Mouse (Mus musculus): ENCODE results near the gene Rbm19. TPM values are rescaled to one million over a fixed set of nuclear protein-coding genes. Genes with fewer than 3 reads are reported as not detected.

The Rbm19 gene
- 22.2 and 24.4 TPM in 2 replicates for polyA plus RNA-seq (2014; fragmentation: Nextera tagmentation; extraction: Ambion mirVana)

DNA sequence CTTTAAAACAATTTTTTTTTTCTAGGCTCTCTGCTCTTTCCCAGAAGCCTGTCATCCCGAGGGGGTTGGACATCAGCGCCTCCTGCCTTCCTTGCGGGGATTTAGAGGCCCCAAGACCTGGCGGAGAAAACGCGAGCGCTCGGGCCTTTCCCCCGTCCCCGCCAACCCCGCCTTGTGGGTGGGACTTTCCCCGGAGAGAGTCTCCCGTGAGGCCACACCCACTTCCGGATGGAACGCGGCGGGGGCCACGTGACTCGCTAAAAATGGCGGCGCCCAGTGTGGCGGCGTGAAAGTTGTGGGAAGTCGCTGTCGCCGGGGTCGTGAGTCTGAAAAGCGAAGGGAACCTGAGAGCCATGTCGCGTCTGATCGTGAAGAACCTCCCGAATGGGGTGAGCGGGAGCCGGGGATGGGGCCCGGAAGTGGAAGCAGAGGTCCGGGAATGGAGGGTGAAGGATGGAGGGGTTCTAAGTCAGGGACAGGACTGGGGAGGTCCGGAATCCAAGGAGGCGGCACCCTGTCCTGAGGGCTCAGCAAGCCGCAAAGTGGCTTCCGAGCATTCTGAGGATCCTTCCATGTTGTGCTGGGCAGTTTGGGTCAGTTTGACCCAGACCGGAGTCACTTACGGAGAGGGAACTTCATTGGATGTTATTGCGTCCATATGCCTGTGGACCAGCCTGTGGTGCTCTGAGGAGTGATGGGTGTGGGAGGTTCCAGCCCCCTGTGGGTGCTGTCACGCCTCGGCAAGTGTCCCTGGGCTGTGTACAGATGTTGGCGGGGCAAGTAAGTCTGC is at the start of gene Rbm19:
TSS of gene Rbm19 (plus strand) at position 205 of the 790 bp plus-strand sequence.
- Histone ChIP-seq H3K4me3 (ENCODE audit: low read depth, low read length) (peak within 1 kb of the TSS; percentile 60), H3K4me1 (ENCODE audit: control insufficient read depth, insufficient read depth, low read length) (no peaks in the 10 kb centered on the region), H3K27ac (ENCODE audit: low read depth, low read length) (no peak within 1 kb of the TSS), H3K4me2 (ENCODE audit: low read depth) (peak within 1 kb of the TSS; percentile 86), H3K9me3 (ENCODE audit: control insufficient read depth, low read length) (no peaks in the 10 kb centered on the region), H3K36me3 (ENCODE audit: control insufficient read depth, insufficient read depth, low read length) (peaks cover 4% of the 10 kb centered on the region), H3K9ac (ENCODE audit: low read length) (peak within 1 kb of the TSS; percentile 70), H3K27me3 (ENCODE audit: control insufficient read depth, insufficient read depth, low read length) (no peaks in the 10 kb centered on the region)
- ATAC-seq (ENCODE audit: insufficient read depth, low FRiP score, low TSS enrichment) (peak; percentile 83), DNase-seq (ENCODE audit: low spot score) (peak; percentile 95)
- under 1% methylated on average over 46 of the region's 46 CpGs for WGBS

GRCm38 (mm10) chr5:120067266-120067665 is 49.0 kb upstream of the Rbm19 start:
- ATAC-seq (ENCODE audit: insufficient read depth, low FRiP score, low TSS enrichment) (no peak), DNase-seq (ENCODE audit: low spot score) (no peak)
- no peaks in the 10 kb centered on the region for H3K9me3 ChIP-seq (ENCODE audit: control insufficient read depth, low read length)
- no peaks in the 10 kb centered on the region for H3K27me3 ChIP-seq (ENCODE audit: control insufficient read depth, insufficient read depth, low read length)
- no peak overlapping the region for H3K4me2 ChIP-seq (ENCODE audit: low read depth)
- 31% methylated on average over 6 of the region's 6 CpGs for WGBS
- H3K4me3 ChIP-seq (ENCODE audit: low read depth, low read length), result no peak overlapping the region
- no peak overlapping the region for H3K9ac ChIP-seq (ENCODE audit: low read length)
- no peak overlapping the region for H3K27ac ChIP-seq (ENCODE audit: low read depth, low read length)
- H3K36me3 ChIP-seq (ENCODE audit: control insufficient read depth, insufficient read depth, low read length), result no peaks in the 10 kb centered on the region
- H3K4me1 ChIP-seq (ENCODE audit: control insufficient read depth, insufficient read depth, low read length), result no peaks in the 10 kb centered on the region; the same call in 1 of the 2 replicates

DNA sequence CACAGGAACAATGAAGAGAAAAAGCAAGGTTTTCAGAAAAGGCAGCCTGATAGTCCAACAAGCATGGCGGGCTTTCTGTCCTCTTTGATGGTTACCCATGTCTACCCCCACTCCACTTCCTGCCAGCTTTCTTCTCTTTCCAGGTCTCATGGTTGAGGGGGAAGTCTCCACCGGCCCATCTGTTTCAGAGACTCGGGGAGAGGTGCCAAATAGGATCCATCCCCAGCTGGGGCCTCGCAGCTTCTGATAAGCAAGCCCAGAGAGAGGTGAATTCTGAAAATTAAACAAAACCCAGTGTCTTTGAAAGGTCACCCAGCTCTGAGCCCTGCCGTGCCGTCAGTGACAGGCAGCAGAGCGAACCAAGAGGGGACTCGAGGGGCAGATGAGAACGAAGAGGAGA is 42.2 kb upstream of the Rbm19 start:
- Histone ChIP-seq H3K27me3 (ENCODE audit: control insufficient read depth, insufficient read depth, low read length) (no peaks in the 10 kb centered on the region), H3K4me3 (ENCODE audit: low read depth, low read length) (no peak overlapping the region), H3K9ac (ENCODE audit: low read length) (no peak overlapping the region), H3K27ac (ENCODE audit: low read depth, low read length) (no peak overlapping the region), H3K4me2 (ENCODE audit: low read depth) (no peak overlapping the region), H3K9me3 (ENCODE audit: control insufficient read depth, low read length) (no peaks in the 10 kb centered on the region), H3K4me1 (ENCODE audit: control insufficient read depth, insufficient read depth, low read length) (no peaks in the 10 kb centered on the region), H3K36me3 (ENCODE audit: control insufficient read depth, insufficient read depth, low read length) (no peaks in the 10 kb centered on the region)
- 75% methylated on average over 9 of the region's 9 CpGs for WGBS
- DNase-seq (ENCODE audit: low spot score), result no peak
- ATAC-seq (ENCODE audit: insufficient read depth, low FRiP score, low TSS enrichment), result no peak

DNA sequence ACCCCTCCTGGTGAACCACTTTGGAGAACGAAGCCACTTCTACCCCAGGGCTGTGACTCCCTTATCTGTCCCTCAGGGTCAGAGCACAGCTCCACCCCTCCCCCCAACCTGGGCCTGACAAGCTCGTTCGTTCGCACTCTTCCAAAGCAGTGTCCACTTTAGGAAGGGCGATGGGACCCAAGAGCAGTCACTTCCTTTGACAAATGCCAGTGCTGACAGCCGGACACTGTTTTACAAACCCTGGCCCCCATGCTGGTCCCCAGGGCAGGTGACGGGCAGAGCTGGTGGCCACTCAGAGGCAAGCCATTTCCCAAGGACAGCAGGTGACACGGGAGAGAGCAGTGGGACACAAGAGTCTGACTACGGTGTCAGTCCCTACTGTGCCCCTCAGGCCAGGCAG is 36.2 kb upstream of the Rbm19 start:
- no peak overlapping the region for H3K4me3 ChIP-seq (ENCODE audit: low read depth, low read length)
- H3K36me3 ChIP-seq (ENCODE audit: control insufficient read depth, insufficient read depth, low read length), result no peaks in the 10 kb centered on the region
- no peaks in the 10 kb centered on the region for H3K4me1 ChIP-seq (ENCODE audit: control insufficient read depth, insufficient read depth, low read length)
- 71% methylated on average over 9 of the region's 9 CpGs for WGBS
- ATAC-seq (ENCODE audit: insufficient read depth, low FRiP score, low TSS enrichment) (no peak), DNase-seq (ENCODE audit: low spot score) (no peak)
- no peaks in the 10 kb centered on the region for H3K9me3 ChIP-seq (ENCODE audit: control insufficient read depth, low read length)
- H3K27me3 ChIP-seq (ENCODE audit: control insufficient read depth, insufficient read depth, low read length), result no peaks in the 10 kb centered on the region
- H3K4me2 ChIP-seq (ENCODE audit: low read depth), result no peak overlapping the region
- H3K9ac ChIP-seq (ENCODE audit: low read length), result no peak overlapping the region
- H3K27ac ChIP-seq (ENCODE audit: low read depth, low read length), result no peak overlapping the region

- no peak overlapping the region for H3K4me2 ChIP-seq (ENCODE audit: low read depth)
- no peaks in the 10 kb centered on the region for H3K4me1 ChIP-seq (ENCODE audit: control insufficient read depth, insufficient read depth, low read length)
- WGBS, result 84% methylated on average over 6 of the region's 6 CpGs
- no peak overlapping the region for H3K27ac ChIP-seq (ENCODE audit: low read depth, low read length)
- H3K9me3 ChIP-seq (ENCODE audit: control insufficient read depth, low read length), result no peaks in the 10 kb centered on the region
- H3K27me3 ChIP-seq (ENCODE audit: control insufficient read depth, insufficient read depth, low read length), result no peaks in the 10 kb centered on the region
- no peak overlapping the region for H3K4me3 ChIP-seq (ENCODE audit: low read depth, low read length)
- no peak overlapping the region for H3K9ac ChIP-seq (ENCODE audit: low read length)
- no peak for DNase-seq (ENCODE audit: low spot score)
- no peak for ATAC-seq (ENCODE audit: insufficient read depth, low FRiP score, low TSS enrichment)
- no peaks in the 10 kb centered on the region for H3K36me3 ChIP-seq (ENCODE audit: control insufficient read depth, insufficient read depth, low read length)
Measured at GRCm38 (mm10) chr5:120080468-120080867, 35.8 kb upstream of the Rbm19 start.

DNA sequence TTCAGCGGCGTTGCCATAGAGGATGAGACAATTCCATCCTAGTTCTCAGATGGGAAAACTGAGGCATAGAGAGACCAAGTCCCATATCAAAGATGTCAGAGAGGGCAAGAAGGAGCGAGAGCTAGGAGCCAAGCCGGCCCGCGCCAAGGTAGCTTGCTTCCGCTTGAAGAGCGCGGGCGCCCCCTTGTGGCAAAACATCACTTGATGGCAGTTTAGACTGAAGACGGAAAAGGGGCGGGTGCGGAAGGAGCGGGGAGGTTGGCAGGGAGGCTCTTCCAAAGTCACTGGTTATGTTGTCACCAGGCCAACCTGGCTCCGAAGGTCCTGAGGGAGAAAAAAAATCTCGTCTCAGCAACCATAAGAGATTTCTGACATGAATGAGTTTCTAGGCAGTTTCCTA is 27.7 kb upstream of the Rbm19 start:
- WGBS, result 2% methylated on average over 16 of the region's 16 CpGs
- peak; percentile 93 for DNase-seq (ENCODE audit: low spot score)
- H3K9me3 ChIP-seq (ENCODE audit: control insufficient read depth, low read length), result no peaks in the 10 kb centered on the region
- no peak overlapping the region for H3K4me3 ChIP-seq (ENCODE audit: low read depth, low read length)
- no peak overlapping the region for H3K27ac ChIP-seq (ENCODE audit: low read depth, low read length)
- no peak for ATAC-seq (ENCODE audit: insufficient read depth, low FRiP score, low TSS enrichment)
- H3K9ac ChIP-seq (ENCODE audit: low read length), result no peak overlapping the region
- no peak overlapping the region for H3K4me2 ChIP-seq (ENCODE audit: low read depth)
- H3K4me1 ChIP-seq (ENCODE audit: control insufficient read depth, insufficient read depth, low read length), result no peaks in the 10 kb centered on the region
- H3K27me3 ChIP-seq (ENCODE audit: control insufficient read depth, insufficient read depth, low read length), result peaks cover 4% of the 10 kb centered on the region
- no peaks in the 10 kb centered on the region for H3K36me3 ChIP-seq (ENCODE audit: control insufficient read depth, insufficient read depth, low read length)

DNA sequence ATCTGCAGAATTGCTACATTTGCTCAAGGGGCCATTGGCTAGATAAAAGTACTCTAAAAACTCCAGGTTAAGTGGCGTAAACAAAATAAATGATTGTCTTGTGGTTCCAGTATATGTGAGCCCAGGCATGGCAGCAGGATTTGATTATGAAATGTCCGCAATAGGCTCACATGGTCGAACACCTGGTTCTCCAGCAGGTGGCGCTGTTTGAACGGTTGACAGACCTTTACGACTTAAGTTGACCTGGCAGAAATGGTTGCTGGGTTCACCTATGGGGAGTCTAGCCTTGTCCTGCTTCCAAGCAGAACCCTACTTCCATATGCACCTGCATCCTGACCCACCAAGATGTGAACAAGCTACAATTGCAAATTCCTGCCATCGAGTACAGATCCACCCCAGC is 21.7 kb upstream of the Rbm19 start:
- H3K9me3 ChIP-seq (ENCODE audit: control insufficient read depth, low read length), result no peaks in the 10 kb centered on the region
- 58% methylated on average over 7 of the region's 7 CpGs for WGBS
- DNase-seq (ENCODE audit: low spot score) (peak; percentile 50), ATAC-seq (ENCODE audit: insufficient read depth, low FRiP score, low TSS enrichment) (no peak)
- H3K27ac ChIP-seq (ENCODE audit: low read depth, low read length), result no peak overlapping the region
- no peaks in the 10 kb centered on the region for H3K36me3 ChIP-seq (ENCODE audit: control insufficient read depth, insufficient read depth, low read length)
- no peak overlapping the region for H3K9ac ChIP-seq (ENCODE audit: low read length)
- no peaks in the 10 kb centered on the region for H3K4me1 ChIP-seq (ENCODE audit: control insufficient read depth, insufficient read depth, low read length)
- no peaks in the 10 kb centered on the region; the same call in 1 of the 2 replicates for H3K27me3 ChIP-seq (ENCODE audit: control insufficient read depth, insufficient read depth, low read length)
- no peak overlapping the region for H3K4me2 ChIP-seq (ENCODE audit: low read depth)
- H3K4me3 ChIP-seq (ENCODE audit: low read depth, low read length), result no peak overlapping the region

DNA sequence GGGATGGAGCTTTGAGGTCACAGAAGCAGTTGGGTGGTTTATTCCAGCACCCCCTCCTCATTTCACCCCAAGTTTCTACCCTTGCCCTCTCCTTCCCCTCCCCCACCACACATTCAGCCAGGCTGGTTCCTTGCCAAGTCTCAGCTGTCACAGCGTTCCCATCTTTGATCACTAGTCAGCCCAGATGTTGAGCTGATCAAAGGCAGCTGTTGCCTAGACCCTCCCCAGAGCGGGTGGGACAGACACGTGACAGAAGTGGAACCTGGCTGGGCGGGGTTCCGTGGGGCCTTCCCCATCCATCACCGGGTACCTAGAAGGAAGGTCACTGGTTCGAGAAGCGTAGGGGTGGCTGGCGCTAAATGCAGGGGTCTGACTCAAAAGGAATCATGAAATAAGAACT is 19.2 kb upstream of the Rbm19 start:
- ATAC-seq (ENCODE audit: insufficient read depth, low FRiP score, low TSS enrichment) (no peak), DNase-seq (ENCODE audit: low spot score) (no peak)
- Histone ChIP-seq H3K9me3 (ENCODE audit: control insufficient read depth, low read length) (no peaks in the 10 kb centered on the region), H3K4me1 (ENCODE audit: control insufficient read depth, insufficient read depth, low read length) (no peaks in the 10 kb centered on the region), H3K27me3 (ENCODE audit: control insufficient read depth, insufficient read depth, low read length) (no peaks in the 10 kb centered on the region), H3K36me3 (ENCODE audit: control insufficient read depth, insufficient read depth, low read length) (no peaks in the 10 kb centered on the region), H3K4me3 (ENCODE audit: low read depth, low read length) (no peak overlapping the region), H3K4me2 (ENCODE audit: low read depth) (no peak overlapping the region), H3K9ac (ENCODE audit: low read length) (no peak overlapping the region), H3K27ac (ENCODE audit: low read depth, low read length) (no peak overlapping the region)
- 60% methylated on average over 9 of the region's 9 CpGs for WGBS

- WGBS, result 95% methylated on average over 6 of the region's 6 CpGs
- no peaks in the 10 kb centered on the region for H3K27me3 ChIP-seq (ENCODE audit: control insufficient read depth, insufficient read depth, low read length)
Measured at GRCm38 (mm10) chr5:120100814-120101213, 15.5 kb upstream of the Rbm19 start.

More at GRCm38 (mm10) chr5:120100814-120101213, 15.5 kb upstream of the Rbm19 start:
- DNase-seq (ENCODE audit: low spot score) (no peak), ATAC-seq (ENCODE audit: insufficient read depth, low FRiP score, low TSS enrichment) (no peak)
- no peak overlapping the region for H3K27ac ChIP-seq (ENCODE audit: low read depth, low read length)
- no peak overlapping the region for H3K4me3 ChIP-seq (ENCODE audit: low read depth, low read length)
- no peak overlapping the region for H3K9ac ChIP-seq (ENCODE audit: low read length)
- no peaks in the 10 kb centered on the region; the same call in 1 of the 2 replicates for H3K9me3 ChIP-seq (ENCODE audit: control insufficient read depth, low read length)
- H3K4me1 ChIP-seq (ENCODE audit: control insufficient read depth, insufficient read depth, low read length), result no peaks in the 10 kb centered on the region
- no peaks in the 10 kb centered on the region for H3K36me3 ChIP-seq (ENCODE audit: control insufficient read depth, insufficient read depth, low read length)
- no peak overlapping the region for H3K4me2 ChIP-seq (ENCODE audit: low read depth)

Measured in neural tube, embryonic 11.5 days (tissue).